In the genomic region with DNA sequence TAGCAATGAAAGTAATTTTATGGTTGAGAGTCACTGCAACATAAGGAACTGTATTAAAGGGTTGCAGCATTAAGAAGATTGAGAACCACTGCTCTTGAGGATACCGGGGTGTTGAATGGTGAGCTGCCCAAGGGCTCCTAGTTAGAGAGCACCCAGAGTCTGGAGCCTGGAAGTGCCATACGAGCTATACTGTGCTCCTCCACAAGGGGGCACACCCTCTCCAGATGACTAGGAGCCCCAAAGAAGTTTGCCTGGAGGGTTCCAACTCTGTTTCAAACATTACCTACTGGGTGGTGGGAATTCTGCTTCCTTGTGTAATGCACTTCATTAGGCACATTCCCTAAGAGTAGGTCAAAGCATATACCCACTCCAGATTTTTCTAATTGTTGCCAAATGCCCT, we compare ENCODE assay signal across 9 mouse cellular contexts.
DNase-seq lines count a peak whose midpoint lies in the region; ATAC-seq and TF ChIP-seq lines count a peak whose summit lies in the region.
"Had no signal": no experiment of that assay in that cellular context is flagged by ENCODE, and none has a peak within 500 bp of the region (broad histone marks: within the 10 kb centered on the region; RNA-seq: fewer than 3 reads in every experiment).

No protein-coding gene starts in this region.

- no peak overlapping the region for H3K4me3 ChIP-seq in testis, adult 2 months (ENCODE audit: control insufficient read depth, low read depth, low read length)
- H3K4me3 ChIP-seq: neural tube, embryonic 12.5 days had no signal

- peak; percentile 43; the same call in 1 of the 2 replicates for TF ChIP-seq CTCF in testis, adult 2 months (IDR thresholded peaks at IDR 0.05; ENCODE audit: control insufficient read depth, insufficient read depth, insufficient replicate concordance, low read depth, low read length)

- no peaks in the 10 kb centered on the region for H3K27me3 ChIP-seq in testis, adult 2 months (ENCODE audit: control insufficient read depth, insufficient read depth, low read length)
- H3K27me3 ChIP-seq: neural tube, embryonic 12.5 days had no signal

- intact Hi-C loops in heart, postnatal 14 days (cut with DNase I) = loop anchor here (5.0 kb wide), 2 partner anchors 71 to 89 kb away; partner anchors contain the start of gene Lingo1
- intact Hi-C loops in left cerebral cortex, postnatal 4 days (cut with DNase I) = no loop called here

- H3K27ac ChIP-seq in testis, adult 2 months (ENCODE audit: control insufficient read depth, insufficient read depth, low read depth, low read length) = no peak overlapping the region
- H3K27ac ChIP-seq: neural tube, embryonic 12.5 days had no signal

- no peak for ATAC-seq in CD4-positive, CD25-positive, alpha-beta regulatory T cell, adult 4 months

- no peaks in the 10 kb centered on the region for H3K4me1 ChIP-seq in testis, adult 2 months (ENCODE audit: control insufficient read depth, insufficient read depth, low read length)

- TF ChIP-seq POLR2A in testis, adult 2 months (IDR thresholded peaks at IDR 0.05; ENCODE audit: control insufficient read depth, low read depth, low read length) = no peak

- H3K36me3 ChIP-seq in testis, adult 2 months (ENCODE audit: control insufficient read depth, insufficient read depth, low read length) = no peaks in the 10 kb centered on the region
- H3K36me3 ChIP-seq: neural tube, embryonic 12.5 days had no signal

- peak; percentile 53 for DNase-seq in CD4-positive, CD25-positive, alpha-beta regulatory T cell, adult 2 months (ENCODE audit: low read depth, low spot score)
- DNase-seq in testis, postnatal 14 days (ENCODE audit: low spot score) = no peak
- peak; percentile 84 to 87 for DNase-seq in cerebellum, postnatal 10 days
- DNase-seq in heart, postnatal 14 days = peak; percentile 61 to 80
- DNase-seq in left cerebral cortex, postnatal 4 days = peak; percentile 66
- DNase-seq in spleen, adult 12 weeks (ENCODE audit: low spot score) = peak; percentile 7
